Mouse (Mus musculus): ENCODE results near the gene Pigp. TPM values are rescaled to one million over a fixed set of nuclear protein-coding genes. Genes with fewer than 3 reads are reported as not detected.

Gene Pigp
- 111 and 115 TPM in 2 replicates for polyA plus RNA-seq (2015; fragmentation: Nextera tagmentation; extraction: Ambion mirVana)

DNA sequence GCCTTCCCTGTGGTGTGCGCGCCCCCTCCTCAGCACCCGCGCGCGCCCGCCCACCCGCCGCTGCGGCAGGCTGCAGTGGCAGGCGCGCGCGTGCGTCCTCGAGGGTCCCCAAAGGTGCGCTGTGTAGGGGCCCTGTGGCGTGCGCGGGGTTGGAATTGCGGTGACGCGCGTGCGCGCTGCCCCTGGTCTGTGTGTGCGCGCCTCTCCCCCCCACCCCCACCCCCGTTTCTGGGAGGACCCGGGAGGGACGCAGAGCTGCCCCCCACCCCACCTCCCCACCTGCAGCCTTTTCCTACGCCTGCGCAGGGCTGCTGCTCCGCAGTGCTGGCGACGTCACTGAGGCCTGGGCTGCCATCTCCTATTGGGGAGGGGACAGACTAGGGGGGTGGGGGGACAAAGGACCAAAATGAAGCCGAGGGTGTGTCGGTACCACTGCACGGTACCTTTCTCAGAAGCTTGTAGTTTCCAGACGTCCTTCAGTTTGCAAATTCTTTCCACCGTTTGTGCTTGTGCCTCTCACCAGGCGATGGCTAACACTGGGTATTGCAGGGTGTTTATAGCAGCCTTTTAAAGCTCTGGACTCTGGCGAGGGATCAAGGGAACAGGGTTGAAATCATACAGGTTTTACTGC is at the start of gene Pigp:
Pigp (minus strand) TSS at position 542 of the 631 bp plus-strand sequence.
- Histone ChIP-seq H3K9ac (peak within 1 kb of the TSS; percentile 94), H3K4me3 (peak within 1 kb of the TSS; percentile 70), H3K4me1 (peaks cover 38% of the 10 kb centered on the region), H3K36me3 (0 out of 2 replicates have a peak, but pooled peaks cover 3% of the 10 kb centered on the region), H3K27ac (replicated peaks) (peak within 1 kb of the TSS; percentile 94), H3K4me2 (peak within 1 kb of the TSS; percentile 71), H3K27me3 (replicated peaks) (no peaks in the 10 kb centered on the region), H3K9me3 (no peaks in the 10 kb centered on the region)
- ATAC-seq (ENCODE audit: extremely low read depth, insufficient number of reproducible peaks, low FRiP score, low TSS enrichment), result peak; percentile 70
- WGBS, result under 1% methylated on average over 39 of the region's 43 CpGs

DNA sequence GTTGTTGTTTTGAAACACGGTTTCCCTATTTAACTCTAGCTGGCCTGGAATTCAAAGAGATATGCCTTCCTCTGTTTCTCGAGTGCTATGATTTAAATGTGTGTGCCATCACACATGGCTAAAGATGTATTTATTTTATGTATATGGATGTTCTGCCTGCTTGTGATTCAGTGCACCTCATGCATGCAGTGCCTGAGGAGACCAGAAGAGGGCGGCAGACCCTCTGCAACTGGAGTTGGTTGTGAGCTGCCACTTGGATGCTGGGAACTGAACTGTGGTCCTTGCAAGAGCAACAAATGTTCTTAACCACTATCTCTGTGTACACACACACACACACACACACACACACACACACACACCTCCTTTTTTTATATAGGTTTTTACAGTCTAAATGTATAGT is 48.9 kb upstream of the Pigp start:
- ATAC-seq (ENCODE audit: extremely low read depth, insufficient number of reproducible peaks, low FRiP score, low TSS enrichment), result no peak
- Histone ChIP-seq H3K27me3 (replicated peaks) (no peaks in the 10 kb centered on the region), H3K4me3 (no peak overlapping the region), H3K9ac (no peak overlapping the region), H3K27ac (replicated peaks) (no peak overlapping the region), H3K36me3 (peaks cover 92% of the 10 kb centered on the region), H3K4me1 (no peaks in the 10 kb centered on the region), H3K9me3 (no peaks in the 10 kb centered on the region), H3K4me2 (no peak overlapping the region)
- WGBS, result 96% methylated on average over 3 of the region's 3 CpGs

DNA sequence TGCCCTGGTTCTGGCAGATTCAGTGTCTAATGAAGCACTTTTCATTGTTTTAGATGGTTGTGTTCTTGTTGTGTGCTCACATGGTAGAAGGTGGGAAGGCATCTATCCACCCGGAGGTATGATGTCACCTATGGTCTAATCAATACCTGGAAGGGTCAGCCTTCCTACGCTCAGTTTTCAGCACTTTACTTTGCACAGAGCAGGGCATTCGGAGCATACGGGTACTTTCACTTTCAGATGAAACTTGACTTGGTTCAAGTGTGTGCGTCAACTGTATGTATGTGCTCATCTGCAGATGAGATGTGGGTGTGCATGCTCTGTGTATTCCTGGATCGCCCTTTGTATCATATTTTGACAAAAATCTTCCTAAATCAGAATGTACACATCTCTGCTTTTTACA is 42.5 kb upstream of the Pigp start:
- no peak for ATAC-seq (ENCODE audit: extremely low read depth, insufficient number of reproducible peaks, low FRiP score, low TSS enrichment)
- H3K4me1 ChIP-seq, result peaks cover 21% of the 10 kb centered on the region
- H3K36me3 ChIP-seq, result peaks cover 84% of the 10 kb centered on the region
- no peak overlapping the region for H3K27ac ChIP-seq (replicated peaks)
- H3K9ac ChIP-seq, result no peak overlapping the region
- H3K4me3 ChIP-seq, result no peak overlapping the region
- H3K4me2 ChIP-seq, result no peak overlapping the region
- WGBS, result 89% methylated on average over 6 of the region's 6 CpGs
- H3K27me3 ChIP-seq (replicated peaks), result no peaks in the 10 kb centered on the region
- H3K9me3 ChIP-seq, result no peaks in the 10 kb centered on the region

- Histone ChIP-seq H3K36me3 (peaks cover 79% of the 10 kb centered on the region), H3K9ac (no peak overlapping the region), H3K27me3 (replicated peaks) (no peaks in the 10 kb centered on the region), H3K4me1 (peaks cover 21% of the 10 kb centered on the region), H3K4me3 (no peak overlapping the region), H3K9me3 (no peaks in the 10 kb centered on the region), H3K27ac (replicated peaks) (no peak overlapping the region), H3K4me2 (no peak overlapping the region)
- WGBS, result 87% methylated on average over 4 of the region's 4 CpGs
- no peak for ATAC-seq (ENCODE audit: extremely low read depth, insufficient number of reproducible peaks, low FRiP score, low TSS enrichment)
Measured at GRCm38 (mm10) chr16:94412760-94413159, 41.1 kb upstream of the Pigp start.

DNA sequence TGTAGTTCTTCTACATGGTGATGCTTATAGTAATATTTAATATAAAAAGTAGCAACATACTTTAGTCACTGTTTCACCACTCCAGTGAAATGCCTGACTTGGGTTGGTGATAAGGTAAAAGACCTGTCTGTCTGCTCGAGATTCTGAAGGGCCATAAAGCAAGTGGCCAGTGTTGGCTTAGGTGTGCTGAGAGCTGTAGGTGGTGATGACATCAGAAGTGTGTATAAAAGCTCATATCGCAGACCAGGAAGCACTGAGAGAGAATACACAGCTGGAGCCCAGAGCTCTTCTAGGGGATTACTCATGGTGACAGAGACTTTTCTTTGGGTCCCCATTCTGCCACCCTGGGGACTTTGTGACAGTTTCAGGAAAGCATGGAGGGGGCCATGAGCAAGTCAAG is 40.6 kb upstream of the Pigp start:
- Histone ChIP-seq H3K9ac (no peak overlapping the region), H3K27me3 (replicated peaks) (no peaks in the 10 kb centered on the region), H3K4me1 (peaks cover 21% of the 10 kb centered on the region), H3K4me3 (no peak overlapping the region), H3K9me3 (no peaks in the 10 kb centered on the region), H3K4me2 (no peak overlapping the region), H3K36me3 (peaks cover 79% of the 10 kb centered on the region), H3K27ac (replicated peaks) (peak overlapping the region; percentile 36; the same call in 1 of the 2 replicates)
- no peak for ATAC-seq (ENCODE audit: extremely low read depth, insufficient number of reproducible peaks, low FRiP score, low TSS enrichment)
- WGBS, result 60% methylated on average over 2 of the region's 2 CpGs

DNA sequence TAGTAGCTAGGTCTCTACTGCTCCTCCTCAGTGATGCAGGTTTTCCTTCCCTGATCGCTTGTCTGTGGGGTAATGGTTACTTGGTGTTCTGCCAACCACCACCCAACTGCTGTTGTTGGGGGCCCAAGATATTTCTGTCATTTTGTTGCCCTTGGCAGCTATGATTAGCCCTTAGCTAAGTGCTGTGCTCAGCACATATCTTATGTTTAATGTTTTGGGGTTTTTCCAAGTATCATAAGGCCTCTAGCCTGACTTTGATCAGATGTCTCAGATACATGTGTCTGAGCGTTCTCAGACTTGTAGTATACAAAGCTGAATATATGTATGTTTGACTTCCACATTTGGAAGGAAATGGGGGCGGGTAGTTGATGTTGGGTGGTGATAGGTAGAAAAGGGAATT is 39.6 kb upstream of the Pigp start:
- Histone ChIP-seq H3K27ac (replicated peaks) (peak overlapping the region; percentile 36; the same call in 1 of the 2 replicates), H3K27me3 (replicated peaks) (no peaks in the 10 kb centered on the region), H3K9ac (no peak overlapping the region), H3K4me1 (peaks cover 21% of the 10 kb centered on the region), H3K36me3 (peaks cover 80% of the 10 kb centered on the region), H3K4me2 (0 out of 2 replicates have a peak overlapping the region, but pooled peaks have one; percentile 9), H3K4me3 (no peak overlapping the region), H3K9me3 (no peaks in the 10 kb centered on the region)
- ATAC-seq (ENCODE audit: extremely low read depth, insufficient number of reproducible peaks, low FRiP score, low TSS enrichment), result no peak
- 51% methylated on average over 3 of the region's 3 CpGs for WGBS

DNA sequence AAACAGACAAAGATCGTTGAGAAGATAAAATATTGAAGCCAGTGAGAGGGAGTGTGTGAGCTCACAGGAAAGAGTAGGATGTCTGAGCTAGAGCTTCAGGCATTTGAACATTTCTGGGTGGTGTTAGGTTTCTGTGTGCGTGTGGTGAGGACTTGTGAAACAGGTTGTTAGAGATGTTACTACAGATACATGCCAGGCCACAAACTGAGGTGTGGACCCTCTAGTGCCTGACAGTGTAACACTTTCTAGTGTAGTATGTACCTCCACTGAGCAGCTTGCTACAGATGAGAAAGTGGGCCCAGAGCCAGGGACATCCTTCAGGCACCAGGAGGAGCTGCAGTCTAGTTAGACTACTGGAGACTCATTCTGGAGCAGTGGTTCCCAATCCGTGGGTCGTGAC is 30.5 kb upstream of the Pigp start:
- no peaks in the 10 kb centered on the region for H3K9me3 ChIP-seq
- no peak overlapping the region for H3K4me2 ChIP-seq
- H3K4me3 ChIP-seq, result no peak overlapping the region
- H3K27ac ChIP-seq (replicated peaks), result no peak overlapping the region
- H3K9ac ChIP-seq, result no peak overlapping the region
- no peaks in the 10 kb centered on the region for H3K27me3 ChIP-seq (replicated peaks)
- ATAC-seq (ENCODE audit: extremely low read depth, insufficient number of reproducible peaks, low FRiP score, low TSS enrichment), result no peak; the same call in 1 of the 2 replicates
- peaks cover 40% of the 10 kb centered on the region for H3K4me1 ChIP-seq
- 78% methylated on average over 4 of the region's 4 CpGs for WGBS
- H3K36me3 ChIP-seq, result peaks cover 41% of the 10 kb centered on the region

GRCm38 (mm10) chr16:94401636-94402035 is 30.0 kb upstream of the Pigp start:
- 27% methylated on average over 2 of the region's 2 CpGs for WGBS
- Histone ChIP-seq H3K4me3 (no peak overlapping the region), H3K9me3 (no peaks in the 10 kb centered on the region), H3K4me2 (no peak overlapping the region), H3K27me3 (replicated peaks) (no peaks in the 10 kb centered on the region), H3K27ac (replicated peaks) (no peak overlapping the region), H3K36me3 (peaks cover 38% of the 10 kb centered on the region), H3K9ac (no peak overlapping the region), H3K4me1 (peaks cover 42% of the 10 kb centered on the region)
- no peak for ATAC-seq (ENCODE audit: extremely low read depth, insufficient number of reproducible peaks, low FRiP score, low TSS enrichment)

DNA sequence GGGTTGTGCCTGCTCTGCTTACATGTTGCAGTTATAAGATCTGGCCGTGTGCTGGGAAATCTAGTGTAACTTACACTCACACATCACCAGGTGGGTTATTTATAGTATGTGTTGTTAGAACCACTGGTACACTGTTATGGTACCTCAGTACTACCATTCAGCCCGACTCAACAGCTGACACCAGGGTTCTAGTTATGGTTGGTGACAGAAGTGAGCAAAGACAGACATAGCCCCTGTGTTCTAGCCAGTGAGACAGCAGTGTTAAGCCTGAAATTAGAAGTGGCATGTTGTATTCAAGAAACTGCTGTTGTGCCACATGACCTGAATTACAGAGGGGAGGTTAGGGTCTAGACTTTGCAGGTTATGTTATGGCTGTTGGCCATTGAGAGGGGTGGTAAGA is 27.5 kb upstream of the Pigp start:
- ATAC-seq (ENCODE audit: extremely low read depth, insufficient number of reproducible peaks, low FRiP score, low TSS enrichment), result no peak
- 42% methylated on average over 2 of the region's 2 CpGs for WGBS
- H3K27ac ChIP-seq (replicated peaks), result peak overlapping the region; percentile 55; the same call in 1 of the 2 replicates

GRCm38 (mm10) chr16:94396641-94397040 is 25.0 kb upstream of the Pigp start:
- peaks cover 52% of the 10 kb centered on the region for H3K4me1 ChIP-seq
- no peak for ATAC-seq (ENCODE audit: extremely low read depth, insufficient number of reproducible peaks, low FRiP score, low TSS enrichment)
- H3K9me3 ChIP-seq, result no peaks in the 10 kb centered on the region
- H3K36me3 ChIP-seq, result peaks cover 41% of the 10 kb centered on the region
- H3K4me2 ChIP-seq, result no peak overlapping the region
- no peak overlapping the region for H3K9ac ChIP-seq
- H3K27me3 ChIP-seq (replicated peaks), result no peaks in the 10 kb centered on the region
- 66% methylated on average over 7 of the region's 7 CpGs for WGBS
- no peak overlapping the region for H3K27ac ChIP-seq (replicated peaks)
- no peak overlapping the region for H3K4me3 ChIP-seq

More for the DNA sequence above, 27.5 kb upstream of the Pigp start:
- peaks cover 38% of the 10 kb centered on the region for H3K36me3 ChIP-seq
- no peaks in the 10 kb centered on the region for H3K9me3 ChIP-seq
- no peak overlapping the region for H3K4me3 ChIP-seq
- no peaks in the 10 kb centered on the region for H3K27me3 ChIP-seq (replicated peaks)
- peaks cover 61% of the 10 kb centered on the region for H3K4me1 ChIP-seq
- no peak overlapping the region for H3K4me2 ChIP-seq
- H3K9ac ChIP-seq, result no peak overlapping the region

- Histone ChIP-seq H3K4me2 (no peak overlapping the region), H3K27me3 (replicated peaks) (no peaks in the 10 kb centered on the region), H3K36me3 (peaks cover 41% of the 10 kb centered on the region), H3K4me3 (no peak overlapping the region), H3K9me3 (no peaks in the 10 kb centered on the region), H3K9ac (no peak overlapping the region), H3K4me1 (peaks cover 38% of the 10 kb centered on the region), H3K27ac (replicated peaks) (no peak overlapping the region)
- no peak for ATAC-seq (ENCODE audit: extremely low read depth, insufficient number of reproducible peaks, low FRiP score, low TSS enrichment)
- 56% methylated on average over 3 of the region's 3 CpGs for WGBS
Measured at GRCm38 (mm10) chr16:94395051-94395450, 23.4 kb upstream of the Pigp start.

GRCm38 (mm10) chr16:94392299-94392698 is 20.7 kb upstream of the Pigp start:
- peaks cover 36% of the 10 kb centered on the region for H3K36me3 ChIP-seq
- H3K27ac ChIP-seq (replicated peaks), result no peak overlapping the region
- H3K4me1 ChIP-seq, result peaks cover 21% of the 10 kb centered on the region
- ATAC-seq (ENCODE audit: extremely low read depth, insufficient number of reproducible peaks, low FRiP score, low TSS enrichment), result no peak
- H3K27me3 ChIP-seq (replicated peaks), result no peaks in the 10 kb centered on the region
- H3K9me3 ChIP-seq, result no peaks in the 10 kb centered on the region
- no peak overlapping the region for H3K9ac ChIP-seq
- 66% methylated on average over 4 of the region's 4 CpGs for WGBS
- H3K4me2 ChIP-seq, result no peak overlapping the region
- H3K4me3 ChIP-seq, result no peak overlapping the region

Measured in heart, embryonic 13.5 days (tissue).